Mouse (Mus musculus) gastrocnemius, postnatal 25 days (tissue): ENCODE results near the gene Tspan3. TPM values are rescaled to one million over a fixed set of nuclear protein-coding genes. Genes with fewer than 3 reads are reported as not detected.
A peak's percentile ranks its signal among the peaks of the same experiment; 100 is the strongest.

Experiments
- DNase-seq: peaks from one replicate; pipeline ENCODE4 v3.0.0; 2022
- long read RNA-seq, 2 experiments: library from polyadenylated mRNA; stranded (forward); transcript quantifications; one replicate each; pipeline ENCODE4 v2.0.0; 2021
- total RNA-seq, 2 experiments: library from RNA; stranded (reverse); gene quantifications; 1 replicate in 1 of 2; 2 replicates in 1 of 2; pipeline ENCODE4 v1.2.3; 2021

The Tspan3 gene
- total RNA-seq = 100 to 1,000 TPM; 112 to 139 TPM
- long read RNA-seq, experiment 1, transcript Tspan3-201 (7 exons, 1,716 nt) = major isoform, 278 of 307 reads
- long read RNA-seq, experiment 1, partial matches to known transcripts = 11 of 307 reads
- long read RNA-seq, experiment 1, other reads (novel, unspliced or antisense) = 18 of 307 reads
- long read RNA-seq, experiment 2, transcript Tspan3-201 (7 exons, 1,716 nt) = major isoform, 340 of 380 reads
- long read RNA-seq, experiment 2, partial matches to known transcripts = 9 of 380 reads
- long read RNA-seq, experiment 2, other reads (novel, unspliced or antisense) = 31 of 380 reads

GRCm38 (mm10) chr9:56165377-56165776 is at the start of gene Tspan3:
Gene Tspan3 (minus strand): TSS chr9:56165477.
- DNase-seq = no peak

GRCm38 (mm10) chr9:56213451-56214291 is 48.4 kb upstream of the Tspan3 start:
- DNase-seq = peak; percentile 43

- DNase-seq = no peak
Observed at GRCm38 (mm10) chr9:56208817-56209216, 43.5 kb upstream of the Tspan3 start.

- no peak for DNase-seq
Observed at GRCm38 (mm10) chr9:56207516-56207915, 42.2 kb upstream of the Tspan3 start.

- no peak for DNase-seq
Observed at GRCm38 (mm10) chr9:56207083-56207482, 41.8 kb upstream of the Tspan3 start.

- no peak for DNase-seq
Observed at GRCm38 (mm10) chr9:56205336-56205735, 40.1 kb upstream of the Tspan3 start.

- no peak for DNase-seq
Observed at GRCm38 (mm10) chr9:56204316-56204715, 39.0 kb upstream of the Tspan3 start.

GRCm38 (mm10) chr9:56200645-56201314 is 35.5 kb upstream of the Tspan3 start:
- peak; percentile 62 for DNase-seq

- DNase-seq = no peak
Observed at GRCm38 (mm10) chr9:56200200-56200599, 34.9 kb upstream of the Tspan3 start.

GRCm38 (mm10) chr9:56196921-56197320 is 31.6 kb upstream of the Tspan3 start:
- no peak for DNase-seq

GRCm38 (mm10) chr9:56195193-56195592 is 29.9 kb upstream of the Tspan3 start:
- no peak for DNase-seq

GRCm38 (mm10) chr9:56191498-56192455 is 26.5 kb upstream of the Tspan3 start:
- DNase-seq = no peak

- no peak for DNase-seq
Observed at GRCm38 (mm10) chr9:56180118-56180781, 15.0 kb upstream of the Tspan3 start.

- DNase-seq = no peak
Observed at GRCm38 (mm10) chr9:56179416-56180117, 14.3 kb upstream of the Tspan3 start.

GRCm38 (mm10) chr9:56177354-56177753 is 12.1 kb upstream of the Tspan3 start:
- no peak for DNase-seq

GRCm38 (mm10) chr9:56175316-56175715 is 10.0 kb upstream of the Tspan3 start:
- DNase-seq = no peak

GRCm38 (mm10) chr9:56167690-56168089 is 2.4 kb upstream of the Tspan3 start:
- no peak for DNase-seq

- DNase-seq = no peak
Observed at GRCm38 (mm10) chr9:56166161-56166560, 884 bp upstream of the Tspan3 start.

GRCm38 (mm10) chr9:56160341-56161141 is 4.7 kb downstream of the Tspan3 start:
- DNase-seq = peak; percentile 90

GRCm38 (mm10) chr9:56159456-56159855 is 5.8 kb downstream of the Tspan3 start:
- no peak for DNase-seq
